Mouse (Mus musculus): Measurements from ENCODE around the gene Arhgef39.
"Not testable (repeated sequence)": the region's sequence is repeated elsewhere in the genome, so short reads cannot be mapped to it uniquely, and the experiment has no call there.

The Arhgef39 gene

DNA sequence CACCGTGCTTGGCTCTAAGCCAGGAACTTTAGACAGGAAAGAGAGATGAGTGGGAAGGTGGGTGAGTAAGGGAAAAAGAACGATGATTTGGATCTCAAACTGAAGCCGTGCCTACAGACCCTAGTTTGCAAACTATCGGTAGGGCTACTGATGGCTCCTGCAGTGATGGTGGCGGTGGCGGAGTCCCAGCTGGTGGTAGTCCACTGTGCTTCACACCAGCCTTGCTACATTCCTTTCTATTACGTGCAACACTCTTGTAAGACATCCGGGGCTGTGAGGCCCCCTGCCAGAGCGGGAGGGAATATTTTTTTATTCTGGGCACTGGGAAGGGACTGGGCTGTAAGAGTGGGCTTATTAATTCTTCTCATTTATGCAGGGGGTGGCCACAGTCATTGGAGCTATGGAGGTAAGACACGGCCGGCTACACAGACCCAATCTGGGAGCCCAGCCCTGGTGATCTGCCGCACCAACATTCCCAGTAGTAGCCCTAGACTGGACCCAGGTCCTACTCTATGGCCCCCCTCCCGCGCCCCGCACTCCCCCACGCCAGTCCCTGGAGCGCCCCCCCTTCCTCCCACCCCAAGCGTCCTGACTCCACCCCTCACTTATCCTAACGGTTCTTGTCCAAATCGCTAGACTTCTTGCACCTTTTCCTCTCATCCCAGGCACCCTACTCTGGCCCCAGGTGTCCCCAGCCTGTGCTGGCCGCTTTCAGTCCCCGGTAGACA is 8.6 kb upstream of the Arhgef39 start:
- DNase-seq: no peak

GRCm38 (mm10) chr4:43506536-43507185 is 7.2 kb upstream of the Arhgef39 start, which contains the start of gene Car9:
TSS of gene Car9 (plus strand) at chr4:43506966.
- DNase-seq: no peak

- DNase-seq: no peak
Observed at GRCm38 (mm10) chr4:43506074-43506473, 6.6 kb upstream of the Arhgef39 start.

GRCm38 (mm10) chr4:43504269-43504668 is 4.8 kb upstream of the Arhgef39 start:
- DNase-seq: no peak

DNA sequence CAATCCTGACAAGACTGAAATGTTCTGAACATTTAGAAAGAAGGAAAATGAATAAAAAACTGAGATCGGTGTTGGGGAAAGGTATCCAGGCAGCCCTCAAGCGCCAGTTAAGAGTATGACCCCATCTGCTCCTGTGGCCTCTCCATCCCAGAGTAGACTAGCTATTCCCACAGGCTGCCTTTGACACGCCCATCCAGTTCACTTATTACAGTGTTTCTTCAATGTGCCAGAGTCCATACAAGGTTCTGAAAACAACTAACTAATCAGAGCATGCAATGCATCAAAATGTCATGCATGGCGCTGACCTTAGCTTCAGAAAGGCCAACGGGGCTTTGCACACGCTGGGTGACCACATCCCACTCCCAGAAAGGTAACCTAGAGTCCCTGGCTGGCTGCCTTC is 4.0 kb upstream of the Arhgef39 start:
- no peak for DNase-seq

- no peak for DNase-seq
Observed at GRCm38 (mm10) chr4:43503041-43503440, 3.5 kb upstream of the Arhgef39 start.

GRCm38 (mm10) chr4:43498983-43499382 is 512 bp downstream of the Arhgef39 start:
- DNase-seq: no peak

DNA sequence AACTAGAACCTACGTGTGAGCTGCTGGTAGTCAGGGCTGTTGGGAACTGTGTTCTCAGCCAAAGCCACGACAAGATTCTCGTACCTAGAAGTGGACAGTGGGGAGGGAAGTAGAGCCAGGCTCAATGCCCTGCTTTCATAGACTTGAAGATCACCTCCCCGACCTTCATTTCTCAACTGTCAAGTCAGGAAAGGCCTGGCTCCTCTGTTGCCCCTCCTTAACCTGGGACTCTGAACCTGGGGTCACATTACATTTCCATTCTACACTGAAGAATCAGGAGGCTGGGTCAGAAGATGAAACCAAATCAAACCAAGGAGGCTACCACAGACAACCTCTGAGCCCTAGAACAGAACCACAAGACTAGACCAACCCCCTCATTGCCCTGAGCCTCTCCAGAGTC is 1.5 kb downstream of the Arhgef39 start:
- DNase-seq: no peak

- no peak for DNase-seq
Observed at GRCm38 (mm10) chr4:43497405-43497804, 2.1 kb downstream of the Arhgef39 start.

- DNase-seq: no peak
Observed at GRCm38 (mm10) chr4:43496587-43496986, 2.9 kb downstream of the Arhgef39 start.

GRCm38 (mm10) chr4:43493846-43494240 is 5.7 kb downstream of the Arhgef39 start:
- no peak for DNase-seq

GRCm38 (mm10) chr4:43493186-43493845 is 6.2 kb downstream of the Arhgef39 start:
- peak; percentile 94 to 96 for DNase-seq

- DNase-seq: peak; percentile 93 to 96
Observed at GRCm38 (mm10) chr4:43492821-43493185, 6.7 kb downstream of the Arhgef39 start, which contains the start of gene Ccdc107. TSS of gene Ccdc107 (plus strand) at chr4:43492900.

DNA sequence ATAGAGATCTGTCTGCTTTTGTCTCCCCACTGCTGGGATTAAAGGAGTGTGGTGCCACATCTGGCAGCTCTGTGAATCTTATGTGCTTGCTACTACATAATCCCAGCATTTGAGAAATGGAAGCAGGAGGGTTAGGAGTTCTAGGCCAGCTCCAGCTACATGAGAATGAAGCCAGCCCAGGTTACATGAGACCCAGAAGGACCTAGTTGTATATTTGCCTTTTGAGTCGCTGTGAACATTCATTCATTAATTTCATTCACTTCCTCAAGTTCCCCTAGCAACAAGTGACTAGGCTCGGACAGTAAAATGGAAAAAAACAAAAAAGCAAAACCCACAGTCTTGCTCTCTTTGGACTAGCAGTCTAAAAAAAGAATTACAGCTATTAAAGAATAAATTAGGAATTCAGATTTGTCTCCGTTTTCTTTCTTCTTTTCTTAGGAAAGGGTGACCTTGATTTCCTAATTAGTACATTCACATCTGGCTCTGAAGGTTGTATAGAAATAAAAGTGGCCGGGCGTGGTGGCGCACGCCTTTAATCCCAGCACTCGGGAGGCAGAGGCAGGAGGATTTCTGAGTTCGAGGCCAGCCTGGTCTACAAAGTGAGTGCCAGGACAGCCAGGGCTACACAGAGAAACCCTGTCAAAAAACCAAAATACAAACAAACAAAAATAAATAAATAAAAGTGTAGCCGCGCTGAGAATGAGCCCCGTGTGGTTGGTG is 7.2 kb downstream of the Arhgef39 start:
- DNase-seq: no peak

GRCm38 (mm10) chr4:43490801-43491200 is 8.7 kb downstream of the Arhgef39 start:
- no peak for DNase-seq

GRCm38 (mm10) chr4:43489611-43490010 is 9.9 kb downstream of the Arhgef39 start:
- no peak for DNase-seq

GRCm38 (mm10) chr4:43485666-43486065 is 13.8 kb downstream of the Arhgef39 start:
- DNase-seq: not testable (repeated sequence)

- peak; percentile 70 to 86 for DNase-seq
Observed at GRCm38 (mm10) chr4:43483535-43484091, 15.9 kb downstream of the Arhgef39 start, which contains the start of gene Sit1. TSS of gene Sit1 (minus strand) at chr4:43483734.

DNA sequence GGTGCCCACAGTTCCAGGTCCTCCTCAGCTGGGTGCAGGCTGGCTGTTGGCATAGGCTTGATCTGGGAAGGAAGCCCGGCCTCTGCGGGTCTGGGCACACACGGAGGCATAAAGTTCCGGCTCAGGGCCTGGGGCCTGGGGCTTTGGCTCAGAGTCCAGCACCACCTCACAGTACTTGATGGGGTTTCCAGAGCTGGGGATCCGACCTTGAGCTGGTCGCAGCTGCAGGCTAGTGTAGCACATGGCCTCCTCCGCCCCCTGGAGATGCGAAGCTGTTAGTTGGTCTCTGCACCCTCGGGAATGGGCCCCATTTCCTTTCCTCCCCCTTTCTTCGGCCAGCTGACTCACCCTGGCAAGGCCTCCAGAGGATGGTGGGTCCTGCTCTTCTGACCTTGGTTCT is 16.9 kb downstream of the Arhgef39 start:
- peak in 1 of 2 experiments; percentile 47 for DNase-seq

GRCm38 (mm10) chr4:43481894-43482456 is 17.5 kb downstream of the Arhgef39 start:
- peak in 1 of 2 experiments; percentile 71 for DNase-seq

GRCm38 (mm10) chr4:43480985-43481384 is 18.5 kb downstream of the Arhgef39 start:
- DNase-seq: no peak
